Mouse (Mus musculus): ENCODE data around the gene Gm6408. TPM values are rescaled to one million over a fixed set of nuclear protein-coding genes. Genes with fewer than 3 reads are reported as not detected.
"Not testable (repeated sequence)": the region's sequence is repeated elsewhere in the genome, so short reads cannot be mapped to it uniquely, and the experiment has no call there.

The Gm6408 gene
- polyA plus RNA-seq (2012; rRNA removed), result not detected in 2 replicates

DNA sequence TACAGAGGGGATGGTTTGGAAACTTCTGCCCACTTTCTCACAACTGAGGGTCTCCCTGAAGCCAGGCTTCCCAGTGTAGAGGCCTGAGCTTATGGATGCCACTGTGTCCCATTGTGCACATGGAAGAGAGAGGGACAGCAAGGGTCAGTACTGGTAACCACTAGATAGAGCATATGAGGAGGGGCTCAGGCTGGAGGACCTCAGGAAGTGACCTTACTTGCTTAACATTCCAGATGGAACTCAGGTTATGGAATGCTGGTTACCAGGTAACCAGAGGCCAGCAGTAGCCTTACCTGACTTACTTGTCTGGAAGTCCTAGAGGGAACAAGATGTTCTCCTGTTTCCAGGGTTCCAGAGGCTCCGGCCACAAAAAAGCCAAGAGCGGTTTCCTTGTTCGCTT lies at the start of gene Gm6408:
Gene Gm6408 (plus strand): TSS at position 301 of the 400 bp plus-strand sequence.
- H3K27ac ChIP-seq (ENCODE audit: insufficient read depth, low read length); H3K27me3 ChIP-seq (ENCODE audit: control insufficient read depth, insufficient read depth, low read length); DNase-seq (ENCODE audit: low read depth in 1 of 2, low spot score in 2 of 2); H3K36me3 ChIP-seq (ENCODE audit: control insufficient read depth, insufficient read depth, low read length); H3K4me1 ChIP-seq (ENCODE audit: control insufficient read depth, insufficient read depth, insufficient read length); H3K4me3 ChIP-seq (ENCODE audit: extremely low read depth, insufficient read depth, insufficient read length): not testable (repeated sequence)
- 92% methylated on average over 3 of the region's 3 CpGs for WGBS

DNA sequence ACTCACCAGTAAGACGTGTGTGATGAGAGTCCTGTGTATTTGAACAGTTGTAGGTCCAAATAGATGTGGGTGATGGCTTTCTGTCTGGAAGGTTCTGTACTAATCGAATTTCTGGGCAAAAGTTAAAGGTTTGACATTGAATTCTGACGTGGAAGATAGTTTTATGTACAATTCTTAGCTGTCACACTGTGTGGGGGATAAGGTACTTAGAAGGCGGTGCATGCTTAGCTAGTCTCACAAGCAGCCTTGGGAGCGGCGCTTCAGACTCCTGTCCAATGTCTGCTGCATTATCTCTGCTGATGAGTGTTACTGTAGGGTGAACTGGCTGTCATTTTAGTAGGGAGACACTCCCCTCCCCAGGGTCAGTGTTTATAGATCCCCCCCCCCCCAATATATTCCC lies 49.3 kb upstream of the Gm6408 start:
- H3K27me3 ChIP-seq (ENCODE audit: control insufficient read depth, insufficient read depth, low read length), result no peaks in the 10 kb centered on the region
- TF ChIP-seq CTCF (IDR thresholded peaks at IDR 0.05; ENCODE audit: extremely low read depth, insufficient read depth, insufficient read length, insufficient replicate concordance) (no peak), POLR2A (IDR thresholded peaks at IDR 0.05; ENCODE audit: low read depth, low read length) (no peak)
- no peaks in the 10 kb centered on the region for H3K36me3 ChIP-seq (ENCODE audit: control insufficient read depth, insufficient read depth, low read length)
- no peak for DNase-seq (ENCODE audit: low read depth in 1 of 2, low spot score in 2 of 2)
- no peaks in the 10 kb centered on the region for H3K4me1 ChIP-seq (ENCODE audit: control insufficient read depth, insufficient read depth, insufficient read length)
- no peak overlapping the region for H3K27ac ChIP-seq (ENCODE audit: insufficient read depth, low read length)
- no peak overlapping the region for H3K4me3 ChIP-seq (ENCODE audit: extremely low read depth, insufficient read depth, insufficient read length)
- WGBS, result 86% methylated on average over 6 of the region's 6 CpGs

DNA sequence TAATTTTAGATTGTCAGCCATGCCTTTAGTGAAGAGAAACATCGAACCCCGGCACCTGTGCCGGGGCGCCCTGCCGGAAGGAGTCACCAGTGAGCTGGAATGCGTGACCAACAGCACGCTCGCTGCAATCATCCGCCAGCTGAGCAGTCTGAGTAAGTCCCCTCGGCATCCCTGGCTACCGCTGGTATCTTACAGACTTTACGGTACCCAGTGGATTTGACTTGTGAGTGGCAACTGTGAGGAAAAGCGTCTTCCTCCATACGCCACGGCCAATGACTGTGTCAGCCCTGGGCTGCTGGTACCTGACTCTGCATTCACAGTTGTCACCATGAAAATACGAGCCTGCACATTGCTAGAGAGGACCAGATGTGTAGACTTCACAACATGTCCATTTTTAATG lies 46.4 kb upstream of the Gm6408 start:
- no peak for TF ChIP-seq CTCF (IDR thresholded peaks at IDR 0.05; ENCODE audit: extremely low read depth, insufficient read depth, insufficient read length, insufficient replicate concordance)
- no peak for TF ChIP-seq POLR2A (IDR thresholded peaks at IDR 0.05; ENCODE audit: low read depth, low read length)
- WGBS, result 93% methylated on average over 16 of the region's 16 CpGs
- no peaks in the 10 kb centered on the region for H3K4me1 ChIP-seq (ENCODE audit: control insufficient read depth, insufficient read depth, insufficient read length)
- no peak overlapping the region for H3K27ac ChIP-seq (ENCODE audit: insufficient read depth, low read length)
- DNase-seq (ENCODE audit: low read depth in 1 of 2, low spot score in 2 of 2), result no peak
- H3K4me3 ChIP-seq (ENCODE audit: extremely low read depth, insufficient read depth, insufficient read length), result no peak overlapping the region
- H3K27me3 ChIP-seq (ENCODE audit: control insufficient read depth, insufficient read depth, low read length), result no peaks in the 10 kb centered on the region
- no peaks in the 10 kb centered on the region for H3K36me3 ChIP-seq (ENCODE audit: control insufficient read depth, insufficient read depth, low read length)

DNA sequence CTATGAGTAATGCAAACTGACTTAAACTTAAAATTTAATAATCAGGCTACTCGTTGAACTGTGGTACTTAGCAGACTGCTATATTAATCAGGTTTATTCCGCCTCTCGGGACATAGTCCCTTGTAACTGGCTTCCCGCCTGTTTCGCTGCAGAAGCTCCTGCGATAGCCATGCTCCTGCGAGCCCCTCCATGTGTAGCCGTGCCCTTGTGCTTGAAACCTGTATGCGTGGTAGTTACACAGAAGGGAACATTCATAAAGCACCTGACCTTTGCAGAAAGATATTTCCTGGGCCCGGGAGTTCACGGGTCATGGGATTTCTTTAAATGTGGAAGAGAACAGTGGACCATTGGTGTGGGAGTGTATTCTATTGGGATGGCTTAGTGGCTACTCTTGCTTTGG lies 45.0 kb upstream of the Gm6408 start:
- TF ChIP-seq POLR2A (IDR thresholded peaks at IDR 0.05; ENCODE audit: low read depth, low read length) (no peak), CTCF (IDR thresholded peaks at IDR 0.05; ENCODE audit: extremely low read depth, insufficient read depth, insufficient read length, insufficient replicate concordance) (no peak)
- Histone ChIP-seq H3K27ac (ENCODE audit: insufficient read depth, low read length) (no peak overlapping the region), H3K4me1 (ENCODE audit: control insufficient read depth, insufficient read depth, insufficient read length) (no peaks in the 10 kb centered on the region), H3K27me3 (ENCODE audit: control insufficient read depth, insufficient read depth, low read length) (no peaks in the 10 kb centered on the region), H3K36me3 (ENCODE audit: control insufficient read depth, insufficient read depth, low read length) (no peaks in the 10 kb centered on the region), H3K4me3 (ENCODE audit: extremely low read depth, insufficient read depth, insufficient read length) (no peak overlapping the region)
- 91% methylated on average over 11 of the region's 11 CpGs for WGBS
- no peak for DNase-seq (ENCODE audit: low read depth in 1 of 2, low spot score in 2 of 2)

- no peaks in the 10 kb centered on the region for H3K36me3 ChIP-seq (ENCODE audit: control insufficient read depth, insufficient read depth, low read length)
- H3K27me3 ChIP-seq (ENCODE audit: control insufficient read depth, insufficient read depth, low read length), result no peaks in the 10 kb centered on the region
- no peaks in the 10 kb centered on the region for H3K4me1 ChIP-seq (ENCODE audit: control insufficient read depth, insufficient read depth, insufficient read length)
- H3K27ac ChIP-seq (ENCODE audit: insufficient read depth, low read length), result no peak overlapping the region
- H3K4me3 ChIP-seq (ENCODE audit: extremely low read depth, insufficient read depth, insufficient read length), result no peak overlapping the region
- WGBS, result 90% methylated on average over 7 of the region's 7 CpGs
- no peak for TF ChIP-seq CTCF (IDR thresholded peaks at IDR 0.05; ENCODE audit: extremely low read depth, insufficient read depth, insufficient read length, insufficient replicate concordance)
- no peak for TF ChIP-seq POLR2A (IDR thresholded peaks at IDR 0.05; ENCODE audit: low read depth, low read length)
- no peak for DNase-seq (ENCODE audit: low read depth in 1 of 2, low spot score in 2 of 2)
These were observed 42.5 kb upstream of the Gm6408 start for GRCm38 (mm10) chr5:146439152-146439781.

DNA sequence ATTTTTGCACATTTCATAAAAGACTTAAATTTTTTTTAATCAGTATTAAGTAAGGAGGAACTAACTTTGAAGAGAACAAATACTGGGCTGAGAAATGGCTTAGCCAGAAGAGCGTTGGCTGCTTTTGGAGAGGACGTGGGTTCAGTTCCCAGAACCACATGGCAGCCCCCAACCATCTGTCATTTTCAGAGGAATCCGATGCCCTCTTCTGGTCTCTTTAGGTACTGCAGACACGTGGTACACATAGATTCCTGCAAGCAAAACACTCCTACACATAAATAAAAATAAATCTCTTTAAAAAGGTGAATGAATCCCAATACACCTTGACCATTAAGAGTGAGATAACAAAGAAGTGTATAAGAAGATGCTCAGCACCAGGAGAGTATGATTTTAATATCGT lies 41.5 kb upstream of the Gm6408 start:
- Histone ChIP-seq H3K27ac (ENCODE audit: insufficient read depth, low read length) (no peak overlapping the region), H3K36me3 (ENCODE audit: control insufficient read depth, insufficient read depth, low read length) (no peaks in the 10 kb centered on the region), H3K4me3 (ENCODE audit: extremely low read depth, insufficient read depth, insufficient read length) (no peak overlapping the region), H3K27me3 (ENCODE audit: control insufficient read depth, insufficient read depth, low read length) (no peaks in the 10 kb centered on the region), H3K4me1 (ENCODE audit: control insufficient read depth, insufficient read depth, insufficient read length) (no peaks in the 10 kb centered on the region)
- TF ChIP-seq POLR2A (IDR thresholded peaks at IDR 0.05; ENCODE audit: low read depth, low read length) (no peak), CTCF (IDR thresholded peaks at IDR 0.05; ENCODE audit: extremely low read depth, insufficient read depth, insufficient read length, insufficient replicate concordance) (no peak)
- no peak for DNase-seq (ENCODE audit: low read depth in 1 of 2, low spot score in 2 of 2)
- WGBS, result 86% methylated on average over 5 of the region's 5 CpGs

GRCm38 (mm10) chr5:146442767-146443166 lies 39.0 kb upstream of the Gm6408 start:
- TF ChIP-seq POLR2A (IDR thresholded peaks at IDR 0.05; ENCODE audit: low read depth, low read length), result no peak
- no peak for TF ChIP-seq CTCF (IDR thresholded peaks at IDR 0.05; ENCODE audit: extremely low read depth, insufficient read depth, insufficient read length, insufficient replicate concordance)
- Histone ChIP-seq H3K27ac (ENCODE audit: insufficient read depth, low read length) (no peak overlapping the region), H3K36me3 (ENCODE audit: control insufficient read depth, insufficient read depth, low read length) (no peaks in the 10 kb centered on the region), H3K4me1 (ENCODE audit: control insufficient read depth, insufficient read depth, insufficient read length) (no peaks in the 10 kb centered on the region), H3K27me3 (ENCODE audit: control insufficient read depth, insufficient read depth, low read length) (no peaks in the 10 kb centered on the region), H3K4me3 (ENCODE audit: extremely low read depth, insufficient read depth, insufficient read length) (no peak overlapping the region)
- 32% methylated on average over 2 of the region's 2 CpGs for WGBS
- no peak for DNase-seq (ENCODE audit: low read depth in 1 of 2, low spot score in 2 of 2)

All from spleen, adult 2 months (tissue).